Mouse (Mus musculus) embryonic facial prominence, embryonic 15.5 days (tissue): ENCODE data around the gene Gm10638. TPM values are rescaled to one million over a fixed set of nuclear protein-coding genes. Genes with fewer than 3 reads are reported as not detected.

Source experiments
- ATAC-seq: fragments of 200-750 bp; cut with Nextera tagmentation; 2 replicates; pipeline ENCODE4 v1.8.0; 2017; ENCODE audit warnings: low read depth, moderate TSS enrichment; ENCODE audit not compliant: insufficient number of reproducible peaks, low FRiP score, low TSS enrichment
- H3K27ac ChIP-seq: fragments of 300-500 bp; sonication (generic); replicated peaks from 2 replicates; pipeline ENCODE4 v1.5.1; 2015; ENCODE audit warnings: mild to moderate bottlenecking, inconsistent platforms
- H3K27me3 ChIP-seq: fragments of 300-500 bp; sonication (generic); 2 replicates; pipeline ENCODE4 v1.6.1; 2015; ENCODE audit warnings: inconsistent platforms
- H3K36me3 ChIP-seq: fragments of 300-500 bp; sonication (generic); 2 replicates; pipeline ENCODE4 v1.6.1; 2015; ENCODE audit warnings: mild to moderate bottlenecking, inconsistent platforms
- H3K4me1 ChIP-seq: fragments of 300-500 bp; sonication (generic); 2 replicates; pipeline ENCODE4 v1.6.1; 2015; ENCODE audit warnings: inconsistent platforms
- H3K4me2 ChIP-seq: fragments of 300-500 bp; sonication (generic); replicated peaks from 2 replicates; pipeline ENCODE4 v1.6.1; 2015; ENCODE audit warnings: mild to moderate bottlenecking, inconsistent platforms
- H3K4me3 ChIP-seq: fragments of 300-500 bp; sonication (generic); replicated peaks from 2 replicates; pipeline ENCODE4 v1.5.1; 2015; ENCODE audit warnings: mild to moderate bottlenecking, inconsistent platforms
- H3K9ac ChIP-seq: fragments of 300-500 bp; sonication (generic); 2 replicates; pipeline ENCODE4 v1.6.1; 2015; ENCODE audit warnings: inconsistent platforms
- H3K9me3 ChIP-seq: fragments of 300-500 bp; sonication (generic); replicated peaks from 2 replicates; pipeline ENCODE4 v1.6.1; 2016; ENCODE audit warnings: inconsistent platforms
- WGBS: fragments of 180-500 bp; shearing (Covaris S2); methylation state at CpG from one replicate; pipeline ENCODE4 v1.1.7; 2015; 5-methylcytosine and 5-hydroxymethylcytosine counted together
- polyA plus RNA-seq: library from polyadenylated mRNA; unstranded; fragments of >200 nt; fragmentation: Nextera tagmentation; extraction: Ambion mirVana; gene quantifications from 2 replicates; pipeline ENCODE4 v1.2.1, GENCODE M21; 2015

The Gm10638 gene
- polyA plus RNA-seq, 1 experiment from 2014 or later, result 4.2 TPM

- no peaks in the 10 kb centered on the region for H3K36me3 ChIP-seq
- no peaks in the 10 kb centered on the region for H3K27me3 ChIP-seq
- H3K4me1 ChIP-seq, result no peaks in the 10 kb centered on the region
- no peak for ATAC-seq
- no peak overlapping the region for H3K9ac ChIP-seq
- no peak overlapping the region for H3K4me3 ChIP-seq
- WGBS, result 56% methylated on average over 5 of the region's 5 CpGs
- H3K4me2 ChIP-seq, result no peak overlapping the region
- H3K27ac ChIP-seq, result no peak overlapping the region
- no peaks in the 10 kb centered on the region for H3K9me3 ChIP-seq
Measured at GRCm38 (mm10) chr8:86762806-86763205, 17.3 kb downstream of the Gm10638 start.

GRCm38 (mm10) chr8:86765155-86765554, 19.7 kb downstream of the Gm10638 start:
- no peaks in the 10 kb centered on the region for H3K27me3 ChIP-seq
- H3K4me3 ChIP-seq, result no peak overlapping the region
- H3K9ac ChIP-seq, result no peak overlapping the region
- ATAC-seq, result no peak
- H3K9me3 ChIP-seq, result no peaks in the 10 kb centered on the region
- no peaks in the 10 kb centered on the region for H3K4me1 ChIP-seq
- H3K36me3 ChIP-seq, result no peaks in the 10 kb centered on the region
- 89% methylated on average over 10 of the region's 10 CpGs for WGBS
- H3K27ac ChIP-seq, result no peak overlapping the region
- no peak overlapping the region for H3K4me2 ChIP-seq

- no peaks in the 10 kb centered on the region for H3K36me3 ChIP-seq
- no peak overlapping the region for H3K4me3 ChIP-seq
- WGBS, result 81% methylated on average over 8 of the region's 8 CpGs
- H3K27me3 ChIP-seq, result no peaks in the 10 kb centered on the region
- H3K27ac ChIP-seq, result no peak overlapping the region
- no peak overlapping the region for H3K4me2 ChIP-seq
- no peaks in the 10 kb centered on the region for H3K9me3 ChIP-seq
- H3K9ac ChIP-seq, result no peak overlapping the region
- H3K4me1 ChIP-seq, result no peaks in the 10 kb centered on the region
- ATAC-seq, result no peak
Measured at GRCm38 (mm10) chr8:86765669-86766068, 20.2 kb downstream of the Gm10638 start.

- no peak overlapping the region for H3K4me3 ChIP-seq
- no peaks in the 10 kb centered on the region for H3K4me1 ChIP-seq
- H3K27ac ChIP-seq, result no peak overlapping the region
- no peak overlapping the region for H3K4me2 ChIP-seq
- no peaks in the 10 kb centered on the region for H3K9me3 ChIP-seq
- WGBS, result 79% methylated on average over 9 of the region's 9 CpGs
- no peaks in the 10 kb centered on the region for H3K36me3 ChIP-seq
- H3K27me3 ChIP-seq, result no peaks in the 10 kb centered on the region
- ATAC-seq, result peak; percentile 36; the same call in 1 of the 2 replicates
- H3K9ac ChIP-seq, result no peak overlapping the region
Measured at GRCm38 (mm10) chr8:86766548-86767211, 21.2 kb downstream of the Gm10638 start.

- Histone ChIP-seq H3K27me3 (no peaks in the 10 kb centered on the region), H3K4me2 (no peak overlapping the region), H3K9ac (no peak overlapping the region), H3K36me3 (no peaks in the 10 kb centered on the region), H3K27ac (no peak overlapping the region), H3K4me1 (no peaks in the 10 kb centered on the region), H3K9me3 (no peaks in the 10 kb centered on the region), H3K4me3 (no peak overlapping the region)
- WGBS, result 58% methylated on average over 5 of the region's 5 CpGs
- ATAC-seq, result no peak
Measured at GRCm38 (mm10) chr8:86768499-86768898, 23.0 kb downstream of the Gm10638 start.

- Histone ChIP-seq H3K4me2 (no peak overlapping the region), H3K27ac (no peak overlapping the region; the same call in 1 of the 2 replicates)
Measured at GRCm38 (mm10) chr8:86769945-86770715, 24.6 kb downstream of the Gm10638 start.

GRCm38 (mm10) chr8:86779207-86779606, 33.7 kb downstream of the Gm10638 start:
- Histone ChIP-seq H3K9ac (no peak overlapping the region), H3K36me3 (no peaks in the 10 kb centered on the region), H3K9me3 (no peaks in the 10 kb centered on the region), H3K27me3 (no peaks in the 10 kb centered on the region), H3K27ac (no peak overlapping the region), H3K4me2 (no peak overlapping the region), H3K4me1 (no peaks in the 10 kb centered on the region), H3K4me3 (no peak overlapping the region)
- ATAC-seq, result no peak
- 70% methylated on average over 8 of the region's 8 CpGs for WGBS

More at GRCm38 (mm10) chr8:86769945-86770715, 24.6 kb downstream of the Gm10638 start:
- no peak overlapping the region for H3K9ac ChIP-seq
- no peak overlapping the region for H3K4me3 ChIP-seq
- WGBS, result 45% methylated on average over 1 of the region's 1 CpGs
- H3K27me3 ChIP-seq, result no peaks in the 10 kb centered on the region
- no peak for ATAC-seq
- no peaks in the 10 kb centered on the region for H3K4me1 ChIP-seq
- H3K36me3 ChIP-seq, result no peaks in the 10 kb centered on the region
- no peaks in the 10 kb centered on the region for H3K9me3 ChIP-seq

- ATAC-seq, result no peak
- Histone ChIP-seq H3K9me3 (no peaks in the 10 kb centered on the region), H3K27ac (no peak overlapping the region), H3K4me1 (no peaks in the 10 kb centered on the region), H3K27me3 (no peaks in the 10 kb centered on the region), H3K36me3 (no peaks in the 10 kb centered on the region), H3K9ac (no peak overlapping the region), H3K4me3 (no peak overlapping the region), H3K4me2 (no peak overlapping the region)
- 92% methylated on average over 8 of the region's 8 CpGs for WGBS
Measured at GRCm38 (mm10) chr8:86781094-86781493, 35.6 kb downstream of the Gm10638 start.

- Histone ChIP-seq H3K4me2 (no peak overlapping the region), H3K4me3 (no peak overlapping the region)
- WGBS, result 43% methylated on average over 5 of the region's 5 CpGs
Measured at GRCm38 (mm10) chr8:86786498-86786897, 41.0 kb downstream of the Gm10638 start.

GRCm38 (mm10) chr8:86787891-86788420, 42.5 kb downstream of the Gm10638 start:
- peaks cover 13% of the 10 kb centered on the region for H3K4me1 ChIP-seq
- H3K27ac ChIP-seq, result 0 out of 2 replicates have a peak overlapping the region, but pooled peaks have one; percentile 48
- H3K9ac ChIP-seq, result no peak overlapping the region
- no peak overlapping the region for H3K4me3 ChIP-seq
- H3K27me3 ChIP-seq, result no peaks in the 10 kb centered on the region
- H3K36me3 ChIP-seq, result no peaks in the 10 kb centered on the region
- H3K4me2 ChIP-seq, result no peak overlapping the region
- peak; percentile 41; the same call in 1 of the 2 replicates for ATAC-seq
- no peaks in the 10 kb centered on the region for H3K9me3 ChIP-seq
- 58% methylated on average over 12 of the region's 12 CpGs for WGBS

More at GRCm38 (mm10) chr8:86786498-86786897, 41.0 kb downstream of the Gm10638 start:
- Histone ChIP-seq H3K27me3 (no peaks in the 10 kb centered on the region), H3K9ac (no peak overlapping the region), H3K9me3 (no peaks in the 10 kb centered on the region), H3K27ac (no peak overlapping the region), H3K4me1 (peaks cover 13% of the 10 kb centered on the region), H3K36me3 (no peaks in the 10 kb centered on the region)
- no peak for ATAC-seq

GRCm38 (mm10) chr8:86789576-86789975, 44.1 kb downstream of the Gm10638 start:
- Histone ChIP-seq H3K36me3 (no peaks in the 10 kb centered on the region), H3K27ac (no peak overlapping the region), H3K4me3 (no peak overlapping the region), H3K27me3 (no peaks in the 10 kb centered on the region), H3K9ac (no peak overlapping the region), H3K4me1 (peaks cover 13% of the 10 kb centered on the region), H3K9me3 (no peaks in the 10 kb centered on the region), H3K4me2 (no peak overlapping the region)
- ATAC-seq, result no peak
- WGBS, result 75% methylated on average over 1 of the region's 1 CpGs
